Mouse (Mus musculus) erythroblast, embryonic 14.5 days (primary cell): ENCODE results near the gene Gm13271.
"Not testable (repeated sequence)": the region's sequence is repeated elsewhere in the genome, so short reads cannot be mapped to it uniquely, and the experiment has no call there.

Experiments used
- GATA1 ChIP-seq: IDR thresholded peaks from 2 replicates; pipeline ENCODE4 v1.6.1; 2012; ENCODE audit warnings: low read length, inconsistent platforms, mixed read lengths
- TAL1 ChIP-seq: IDR thresholded peaks from 3 replicates; pipeline ENCODE4 v1.6.1; 2012; ENCODE audit warnings: low read length, inconsistent platforms, mixed read lengths

- TF ChIP-seq TAL1, GATA1: not testable (repeated sequence)
Observed at GRCm38 (mm10) chr4:88797097-88797496, 42.4 kb downstream of the Gm13271 start, which contains the start of gene Gm13279.
